Mouse (Mus musculus) left cerebral cortex, adult 2 months (tissue): Measurements from ENCODE around the gene Vip. TPM values are rescaled to one million over a fixed set of nuclear protein-coding genes. Genes with fewer than 3 reads are reported as not detected.

Experiments used
- DNase-seq, 2 experiments: peaks; one replicate each; pipeline ENCODE4 v3.0.0; 2021 to 2022; ENCODE audit warnings: low spot score in 2 of 2, mixed read lengths in 1 of 2; ENCODE audit errors: extremely low spot score in 1 of 2
- H3K27ac ChIP-seq: fragments of 200-600 bp; 2 replicates; pipeline ENCODE4 v1.8.1; 2022
- H3K4me3 ChIP-seq: fragments of 200-600 bp; 2 replicates; pipeline ENCODE4 v1.8.1; 2022
- CTCF ChIP-seq: fragments of 200-600 bp; IDR thresholded peaks from 2 replicates; pipeline ENCODE4 v1.8.1; 2022; ENCODE audit warnings: antibody characterized with exemption, mild to moderate bottlenecking, moderate library complexity
- intact Hi-C: fragments of 180-260 bp; cut with DNase I; formaldehyde crosslinking; loops from one replicate; pipeline ENCODE4 v1.15.1; 2025
- total RNA-seq, 2 experiments: library from RNA; stranded (reverse); gene quantifications; 2 replicates each; pipeline ENCODE4 v1.2.3; 2021

Gene Vip
- total RNA-seq, 2 experiments from 2014 or later = 57.6 to 69.4 TPM

- Histone ChIP-seq H3K4me3 (no peak overlapping the region), H3K27ac (no peak overlapping the region)
- DNase-seq = no peak
- TF ChIP-seq CTCF = no peak
- intact Hi-C loops = loop anchor here (1.0 kb wide), 2 partner anchors 34 to 316 kb away; no protein-coding TSS in a partner anchor
Observed at GRCm38 (mm10) chr10:5633672-5634200, 5.3 kb upstream of the Vip start.

- H3K4me3 ChIP-seq = no peak overlapping the region
- H3K27ac ChIP-seq = no peak overlapping the region
- intact Hi-C loops = loop anchor here (1.0 kb wide), 2 partner anchors 35 to 317 kb away; no protein-coding TSS in a partner anchor
- peak; percentile 31 to 33 for DNase-seq
- peak; percentile 67 for TF ChIP-seq CTCF
Observed at GRCm38 (mm10) chr10:5634336-5634735, 4.7 kb upstream of the Vip start.

- no peak overlapping the region for H3K27ac ChIP-seq
- intact Hi-C loops = loop anchor here (2.0 kb wide), 1 partner anchor 149 kb away; no protein-coding TSS in a partner anchor
- peak; percentile 30 for TF ChIP-seq CTCF
- H3K4me3 ChIP-seq = no peak overlapping the region
- no peak for DNase-seq
Observed at GRCm38 (mm10) chr10:5637322-5637721, 1.7 kb upstream of the Vip start.

- Histone ChIP-seq H3K4me3 (no peak overlapping the region), H3K27ac (no peak overlapping the region)
- no peak for TF ChIP-seq CTCF
- intact Hi-C loops = no loop called here
- DNase-seq = no peak
Observed at GRCm38 (mm10) chr10:5681275-5681674, 42.3 kb downstream of the Vip start.

- no peak for TF ChIP-seq CTCF
- H3K27ac ChIP-seq = no peak overlapping the region
- H3K4me3 ChIP-seq = no peak overlapping the region
- no peak for DNase-seq
- intact Hi-C loops = no loop called here
Observed at GRCm38 (mm10) chr10:5685608-5686007, 46.6 kb downstream of the Vip start.

GRCm38 (mm10) chr10:5694351-5694750 lies 55.3 kb downstream of the Vip start:
- intact Hi-C loops = no loop called here
- DNase-seq = no peak
- TF ChIP-seq CTCF = no peak
- Histone ChIP-seq H3K4me3 (no peak overlapping the region), H3K27ac (no peak overlapping the region)

Other genes with a start within 250 kb of the Vip start
- gene Syne1, start 87.7 kb upstream of the Vip start, total RNA-seq = 100 to 1,000 TPM; 430 to 445 TPM
- gene Myct1, start 45.4 kb upstream of the Vip start, total RNA-seq = under 1 TPM; 0.12 to 0.38 TPM
- 1 to 10 TPM; 1.3 to 1.7 TPM for gene Fbxo5, start 166.4 kb downstream of the Vip start, total RNA-seq
- 10 to 100 TPM in 1 of 2 experiments, 1 to 10 TPM in 1; 8.2 to 10.0 TPM for gene Mtrf1l, start 184.7 kb downstream of the Vip start, total RNA-seq